Mouse (Mus musculus) ES-Bruce4 (cell line): ENCODE data around the gene Hoxb6.

ENCODE experiments used
- CTCF ChIP-seq: IDR thresholded peaks from one replicate; pipeline ENCODE4 v1.8.1; 2011; ENCODE audit warnings: low read depth, low read length
- POLR2A ChIP-seq: IDR thresholded peaks from one replicate; pipeline ENCODE4 v1.8.1; 2011; ENCODE audit warnings: low read length; ENCODE audit not compliant: insufficient read depth

DNA sequence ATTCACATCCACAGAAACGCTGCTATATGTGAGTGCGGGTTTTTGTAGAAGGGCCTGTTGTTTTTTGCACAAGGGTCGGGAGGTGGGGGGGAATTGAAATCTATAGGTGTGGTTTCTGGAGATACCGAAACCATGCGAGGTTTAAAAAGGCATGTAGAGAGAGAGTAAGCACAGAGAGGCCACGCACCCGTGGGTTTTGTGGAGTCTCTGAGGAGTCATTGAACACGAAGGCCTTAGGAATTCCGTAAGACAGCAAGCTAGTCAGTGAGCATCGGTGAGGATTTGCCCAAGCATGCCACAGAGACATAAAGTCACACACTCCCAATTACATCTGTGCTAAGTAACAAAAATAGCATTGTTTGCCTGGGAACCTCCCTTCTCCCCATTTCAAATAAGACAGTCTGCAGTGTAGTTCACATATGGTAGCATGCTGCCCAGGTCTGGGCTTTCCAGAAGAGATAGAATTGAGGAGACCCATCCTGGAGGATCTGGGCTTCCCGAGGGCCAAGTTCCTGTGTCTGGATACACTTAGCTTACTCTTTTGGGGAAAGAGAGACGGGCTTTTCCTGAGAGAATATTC lies 39.6 kb upstream of the Hoxb6 start:
- TF ChIP-seq CTCF (no peak), POLR2A (no peak)
